Mouse (Mus musculus) heart, postnatal 0 days (tissue): ENCODE data around the gene Myo1d. TPM values are rescaled to one million over a fixed set of nuclear protein-coding genes. Genes with fewer than 3 reads are reported as not detected.

ENCODE experiments used
- ATAC-seq: fragments of 200-750 bp; cut with Nextera tagmentation; 2 replicates; pipeline ENCODE4 v1.8.0; 2017; ENCODE audit warnings: low read depth, moderate number of reproducible peaks, moderate library complexity; ENCODE audit not compliant: insufficient read depth
- DNase-seq: peaks from one replicate; pipeline ENCODE4 v3.0.0-alpha.2; 2016; ENCODE audit warnings: low spot score
- H3K27ac ChIP-seq: fragments of 300-500 bp; sonication (generic); 2 replicates; pipeline ENCODE4 v1.5.1; 2014; ENCODE audit warnings: low read depth, mild to moderate bottlenecking
- H3K27me3 ChIP-seq: fragments of 300-500 bp; sonication (generic); 2 replicates; pipeline ENCODE4 v1.6.1; 2014; ENCODE audit warnings: low read length, mixed read lengths; ENCODE audit not compliant: control insufficient read depth, insufficient read depth
- H3K36me3 ChIP-seq: fragments of 300-500 bp; sonication (generic); replicated peaks from 2 replicates; pipeline ENCODE4 v1.6.1; 2014; ENCODE audit warnings: low read length, mixed read lengths; ENCODE audit not compliant: control insufficient read depth, insufficient read depth
- H3K4me1 ChIP-seq: fragments of 300-500 bp; sonication (generic); 2 replicates; pipeline ENCODE4 v1.6.1; 2014; ENCODE audit warnings: antibody characterized with exemption; ENCODE audit not compliant: control insufficient read depth, insufficient read depth
- H3K4me2 ChIP-seq: fragments of 300-500 bp; sonication (generic); 2 replicates; pipeline ENCODE4 v1.6.1; 2014; ENCODE audit warnings: low read depth, mild to moderate bottlenecking, low read length, moderate library complexity
- H3K4me3 ChIP-seq: fragments of 300-500 bp; sonication (generic); 2 replicates; pipeline ENCODE4 v1.5.1; 2014; ENCODE audit warnings: low read depth, low read length
- H3K9ac ChIP-seq: fragments of 300-500 bp; sonication (generic); replicated peaks from 2 replicates; pipeline ENCODE4 v1.6.1; 2014; ENCODE audit warnings: low read depth, low read length, mixed read lengths
- H3K9me3 ChIP-seq: fragments of 300-500 bp; sonication (generic); replicated peaks from 2 replicates; pipeline ENCODE4 v1.6.1; 2016; ENCODE audit warnings: low read length; ENCODE audit not compliant: control insufficient read depth
- CTCF ChIP-seq: IDR thresholded peaks from 2 replicates; pipeline ENCODE4 v1.5.1; 2016; ENCODE audit warnings: antibody characterized with exemption, control low read depth, low read depth
- EP300 ChIP-seq: IDR thresholded peaks from 2 replicates; pipeline ENCODE4 v1.6.1; 2016; ENCODE audit warnings: antibody characterized with exemption, low read depth
- WGBS: fragments of 180-500 bp; shearing (Covaris S2); extraction: QIAGEN DNeasy Blood & Tissue Kit; methylation state at CpG from one replicate; pipeline ENCODE4 v1.1.7; 2014; 5-methylcytosine and 5-hydroxymethylcytosine counted together
- polyA plus RNA-seq: library from polyadenylated mRNA; unstranded; fragments of >200 nt; fragmentation: Nextera tagmentation; extraction: Ambion mirVana; gene quantifications from 2 replicates; pipeline ENCODE4 v1.2.1, GENCODE M21; 2015
- total RNA-seq: library from RNA; depleted of rRNA; stranded (reverse); fragments of >200 nt; gene quantifications from 2 replicates; pipeline ENCODE4 v1.2.3, GENCODE M21; 2014; ENCODE audit warnings: low replicate concordance

The Myo1d gene
- total and polyA plus RNA-seq, 2 experiments from 2014 or later, result 4.5 to 4.6 TPM

GRCm38 (mm10) chr11:80771596-80772250 lies 8.1 kb downstream of the Myo1d start:
- Histone ChIP-seq H3K36me3 (no peaks in the 10 kb centered on the region), H3K27ac (no peak overlapping the region), H3K9me3 (no peaks in the 10 kb centered on the region), H3K4me3 (no peak overlapping the region), H3K9ac (no peak overlapping the region), H3K4me2 (no peak overlapping the region), H3K27me3 (no peaks in the 10 kb centered on the region), H3K4me1 (peaks cover 4% of the 10 kb centered on the region; the same call in 1 of the 2 replicates)
- ATAC-seq (no peak), DNase-seq (no peak)
- 80% methylated on average over 5 of the region's 5 CpGs for WGBS
- TF ChIP-seq CTCF, result no peak

- Histone ChIP-seq H3K4me3 (no peak overlapping the region), H3K36me3 (no peaks in the 10 kb centered on the region), H3K27me3 (no peaks in the 10 kb centered on the region), H3K9ac (no peak overlapping the region), H3K4me2 (no peak overlapping the region), H3K4me1 (peaks cover 10% of the 10 kb centered on the region; the same call in 1 of the 2 replicates), H3K9me3 (no peaks in the 10 kb centered on the region), H3K27ac (no peak overlapping the region)
- WGBS, result 86% methylated on average over 3 of the region's 3 CpGs
- ATAC-seq, result no peak
- DNase-seq, result no peak
- TF ChIP-seq CTCF (no peak), EP300 (no peak)
Measured at GRCm38 (mm10) chr11:80771186-80771585, 8.6 kb downstream of the Myo1d start.

GRCm38 (mm10) chr11:80767320-80767617 lies 12.6 kb downstream of the Myo1d start:
- no peak overlapping the region for H3K9ac ChIP-seq
- no peaks in the 10 kb centered on the region for H3K9me3 ChIP-seq
- H3K4me3 ChIP-seq, result no peak overlapping the region
- no peaks in the 10 kb centered on the region for H3K36me3 ChIP-seq
- peaks cover 10% of the 10 kb centered on the region; the same call in 1 of the 2 replicates for H3K4me1 ChIP-seq
- H3K27me3 ChIP-seq, result no peaks in the 10 kb centered on the region
- WGBS, result 74% methylated on average over 3 of the region's 3 CpGs
- no peak for ATAC-seq
- TF ChIP-seq CTCF (no peak), EP300 (no peak)
- H3K4me2 ChIP-seq, result no peak overlapping the region
- no peak overlapping the region for H3K27ac ChIP-seq
- DNase-seq, result no peak

DNA sequence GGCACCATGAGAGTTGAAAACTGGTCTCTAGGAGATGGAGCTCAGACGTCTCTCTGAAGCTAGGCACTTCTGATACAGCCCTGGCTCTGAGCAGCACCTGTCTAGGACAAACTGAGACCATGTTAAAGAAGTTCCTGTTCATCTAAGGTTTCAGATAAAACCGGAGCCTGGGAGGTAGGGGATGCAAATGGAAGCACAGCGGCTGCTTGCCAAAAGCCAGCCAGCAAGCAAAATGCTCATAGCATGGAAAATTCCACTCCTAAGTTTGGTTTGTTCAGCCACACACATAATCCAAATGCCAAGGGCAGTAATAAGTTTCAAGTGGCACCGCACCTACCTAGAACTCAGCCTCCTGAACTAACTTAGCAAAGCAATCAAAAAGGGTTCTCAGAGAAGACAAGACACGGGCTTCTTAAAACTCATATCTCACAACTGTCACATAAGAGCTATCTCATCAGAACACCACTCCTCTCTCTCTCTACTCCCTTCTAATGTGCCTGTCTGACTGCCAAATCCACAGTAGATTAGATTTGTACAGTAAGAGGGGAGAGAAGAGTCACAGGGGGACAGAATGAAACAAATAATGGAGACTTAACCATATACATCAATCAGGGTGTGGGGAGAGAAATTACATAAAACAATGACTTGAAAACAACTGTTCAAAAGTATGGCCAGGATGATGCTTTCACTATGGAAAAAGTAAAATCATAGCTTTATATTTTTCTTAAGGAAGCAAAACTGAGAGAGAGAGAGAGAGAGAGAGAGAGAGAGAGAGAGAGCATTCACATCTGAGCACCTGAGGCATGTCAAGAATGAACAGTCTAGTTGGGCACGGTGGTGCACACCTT lies 13.1 kb downstream of the Myo1d start:
- TF ChIP-seq CTCF (no peak), EP300 (no peak)
- no peak for ATAC-seq
- no peak overlapping the region for H3K9ac ChIP-seq
- no peak overlapping the region; the same call in 1 of the 2 replicates for H3K27ac ChIP-seq
- WGBS, result 38% methylated on average over 6 of the region's 6 CpGs
- no peak overlapping the region for H3K4me2 ChIP-seq
- no peak overlapping the region for H3K4me3 ChIP-seq
- no peak for DNase-seq
- no peaks in the 10 kb centered on the region for H3K36me3 ChIP-seq
- H3K4me1 ChIP-seq, result peaks cover 10% of the 10 kb centered on the region; the same call in 1 of the 2 replicates
- no peaks in the 10 kb centered on the region for H3K27me3 ChIP-seq
- no peaks in the 10 kb centered on the region for H3K9me3 ChIP-seq

GRCm38 (mm10) chr11:80766068-80766467 lies 13.8 kb downstream of the Myo1d start:
- Histone ChIP-seq H3K9me3 (no peaks in the 10 kb centered on the region), H3K4me2 (no peak overlapping the region), H3K27me3 (no peaks in the 10 kb centered on the region), H3K27ac (no peak overlapping the region), H3K4me1 (peaks cover 10% of the 10 kb centered on the region; the same call in 1 of the 2 replicates), H3K36me3 (no peaks in the 10 kb centered on the region), H3K4me3 (no peak overlapping the region), H3K9ac (no peak overlapping the region)
- TF ChIP-seq CTCF (no peak), EP300 (no peak)
- 80% methylated on average over 4 of the region's 4 CpGs for WGBS
- DNase-seq (no peak), ATAC-seq (no peak)
